Comparison of ENCODE assay signal across 10 mouse cellular contexts in the genomic region with DNA sequence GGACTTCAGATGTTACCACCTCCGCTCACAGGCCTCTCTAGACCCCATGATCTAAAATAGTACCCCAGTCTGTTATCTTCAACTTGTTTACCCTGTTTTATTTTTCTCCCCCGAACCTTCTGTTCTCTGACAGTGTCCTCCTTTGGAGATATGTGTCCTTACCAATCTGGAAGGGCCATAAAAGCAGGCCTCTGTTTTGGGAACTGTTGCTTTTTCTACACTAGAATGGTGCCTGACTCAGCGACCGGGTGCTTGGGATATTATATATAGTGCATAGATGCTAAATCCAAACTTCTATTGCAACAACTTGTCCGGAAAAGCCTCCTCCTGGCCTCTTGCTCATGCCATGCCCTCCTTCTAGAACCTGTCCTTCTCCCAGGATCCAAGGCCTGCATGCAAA. TPM values are rescaled to one million over a fixed set of nuclear protein-coding genes. Genes with fewer than 3 reads are reported as not detected.
DNase-seq lines count a peak whose midpoint lies in the region; ATAC-seq lines count a peak whose summit lies in the region.
"Had no signal": no experiment of that assay in that cellular context is flagged by ENCODE, and none has a peak within 500 bp of the region (broad histone marks: within the 10 kb centered on the region; RNA-seq: fewer than 3 reads in every experiment).

No protein-coding gene starts in this region.

- peak overlapping the region; percentile 69; the same call in 1 of the 2 replicates for H3K27ac ChIP-seq in heart, embryonic 12.5 days (ENCODE audit: poor library complexity, severe bottlenecking)
- H3K27ac ChIP-seq in liver, embryonic 11.5 days (ENCODE audit: low read depth, low read length): no peak overlapping the region
- H3K27ac ChIP-seq in liver, embryonic 12.5 days: no peak overlapping the region
- H3K27ac ChIP-seq in embryonic facial prominence, embryonic 14.5 days (replicated peaks; ENCODE audit: low read depth, low read length): no peak overlapping the region
- H3K27ac ChIP-seq in midbrain, embryonic 15.5 days: no peak overlapping the region
- H3K27ac ChIP-seq: liver, embryonic 13.5 days had no signal

- H3K4me2 ChIP-seq in heart, embryonic 12.5 days: peak overlapping the region; percentile 95
- H3K4me2 ChIP-seq in liver, embryonic 11.5 days: peak overlapping the region; percentile 93; the same call in 1 of the 2 replicates
- H3K4me2 ChIP-seq in liver, embryonic 12.5 days: no peak overlapping the region
- peak overlapping the region; percentile 92 for H3K4me2 ChIP-seq in embryonic facial prominence, embryonic 14.5 days (ENCODE audit: low read depth, low read length)
- peak overlapping the region; percentile 3; the same call in 1 of the 2 replicates for H3K4me2 ChIP-seq in midbrain, embryonic 15.5 days

- no peaks in the 10 kb centered on the region for H3K27me3 ChIP-seq in heart, embryonic 12.5 days (replicated peaks)
- peaks cover 18% of the 10 kb centered on the region for H3K27me3 ChIP-seq in liver, embryonic 11.5 days (replicated peaks; ENCODE audit: control insufficient read depth, insufficient read depth, low read length)
- H3K27me3 ChIP-seq in liver, embryonic 12.5 days (replicated peaks): peaks cover 59% of the 10 kb centered on the region
- no peaks in the 10 kb centered on the region for H3K27me3 ChIP-seq in embryonic facial prominence, embryonic 14.5 days (replicated peaks; ENCODE audit: control insufficient read depth, insufficient read depth, low read length)
- H3K27me3 ChIP-seq in midbrain, embryonic 15.5 days (replicated peaks): peaks cover 12% of the 10 kb centered on the region; the same call in 1 of the 2 replicates

- H3K4me3 ChIP-seq in heart, embryonic 12.5 days: no peak overlapping the region
- H3K4me3 ChIP-seq in liver, embryonic 11.5 days (ENCODE audit: low read depth, low read length): no peak overlapping the region
- no peak overlapping the region for H3K4me3 ChIP-seq in liver, embryonic 12.5 days
- peak overlapping the region; percentile 67; the same call in 1 of the 2 replicates for H3K4me3 ChIP-seq in embryonic facial prominence, embryonic 14.5 days (ENCODE audit: low read depth, low read length)
- H3K4me3 ChIP-seq in midbrain, embryonic 15.5 days: no peak overlapping the region
- H3K4me3 ChIP-seq: liver, embryonic 13.5 days had no signal

- intact Hi-C loops in heart, postnatal 14 days (cut with DNase I): no loop called here

- peaks cover 23% of the 10 kb centered on the region for H3K36me3 ChIP-seq in heart, embryonic 12.5 days
- H3K36me3 ChIP-seq in liver, embryonic 11.5 days (ENCODE audit: control insufficient read depth, insufficient read depth, low read length): no peaks in the 10 kb centered on the region
- no peaks in the 10 kb centered on the region for H3K36me3 ChIP-seq in liver, embryonic 12.5 days
- peaks cover 36% of the 10 kb centered on the region for H3K36me3 ChIP-seq in embryonic facial prominence, embryonic 14.5 days (ENCODE audit: control insufficient read depth, insufficient read depth, low read length)
- no peaks in the 10 kb centered on the region for H3K36me3 ChIP-seq in midbrain, embryonic 15.5 days (replicated peaks)
- H3K36me3 ChIP-seq: liver, embryonic 13.5 days had no signal

- 63% methylated on average over 5 of the region's 5 CpGs for WGBS in heart, embryonic 12.5 days
- WGBS in liver, embryonic 11.5 days: 74% methylated on average over 5 of the region's 5 CpGs
- WGBS in liver, embryonic 12.5 days (ENCODE audit: insufficient replicate concordance): 70% methylated on average over 5 of the region's 5 CpGs
- 80% methylated on average over 5 of the region's 5 CpGs for WGBS in embryonic facial prominence, embryonic 14.5 days
- 90% methylated on average over 5 of the region's 5 CpGs for WGBS in midbrain, embryonic 15.5 days

- ATAC-seq in heart, embryonic 12.5 days (ENCODE audit: insufficient number of reproducible peaks, low FRiP score): no peak
- ATAC-seq in liver, embryonic 11.5 days (replicated peaks; ENCODE audit: low FRiP score): no peak
- no peak for ATAC-seq in liver, embryonic 12.5 days
- no peak for ATAC-seq in embryonic facial prominence, embryonic 14.5 days (ENCODE audit: low read depth)
- no peak for ATAC-seq in midbrain, embryonic 15.5 days (replicated peaks)
- ATAC-seq in megakaryocyte progenitor cell, adult 5-6 weeks (replicated peaks; ENCODE audit: poor library complexity): no peak

- peak overlapping the region; percentile 57 for H3K9ac ChIP-seq in heart, embryonic 12.5 days
- no peak overlapping the region for H3K9ac ChIP-seq in liver, embryonic 11.5 days (ENCODE audit: low read depth, low read length)
- H3K9ac ChIP-seq in liver, embryonic 12.5 days: no peak overlapping the region
- H3K9ac ChIP-seq in embryonic facial prominence, embryonic 14.5 days (ENCODE audit: low read depth, low read length): 0 out of 2 replicates have a peak overlapping the region, but pooled peaks have one; percentile 50
- no peak overlapping the region for H3K9ac ChIP-seq in midbrain, embryonic 15.5 days
- H3K9ac ChIP-seq: liver, embryonic 13.5 days had no signal

- no peaks in the 10 kb centered on the region for H3K9me3 ChIP-seq in heart, embryonic 12.5 days (replicated peaks)
- no peaks in the 10 kb centered on the region for H3K9me3 ChIP-seq in liver, embryonic 11.5 days (ENCODE audit: control insufficient read depth, low read length)
- H3K9me3 ChIP-seq in liver, embryonic 12.5 days (replicated peaks): no peaks in the 10 kb centered on the region
- H3K9me3 ChIP-seq in embryonic facial prominence, embryonic 14.5 days (ENCODE audit: control insufficient read depth, low read length): no peaks in the 10 kb centered on the region
- H3K9me3 ChIP-seq in midbrain, embryonic 15.5 days: no peaks in the 10 kb centered on the region
- H3K9me3 ChIP-seq: liver, embryonic 13.5 days had no signal

- H3K4me1 ChIP-seq in heart, embryonic 12.5 days (replicated peaks): peaks cover 95% of the 10 kb centered on the region
- peaks cover 63% of the 10 kb centered on the region for H3K4me1 ChIP-seq in liver, embryonic 11.5 days (replicated peaks; ENCODE audit: control insufficient read depth, insufficient read depth, low read length)
- H3K4me1 ChIP-seq in liver, embryonic 12.5 days: peaks cover 56% of the 10 kb centered on the region
- H3K4me1 ChIP-seq in embryonic facial prominence, embryonic 14.5 days (ENCODE audit: control insufficient read depth, insufficient read depth, low read length): peaks cover 69% of the 10 kb centered on the region
- peaks cover 38% of the 10 kb centered on the region for H3K4me1 ChIP-seq in midbrain, embryonic 15.5 days

- DNase-seq in heart, postnatal 14 days: no peak
- DNase-seq in liver, embryonic 11.5 days (ENCODE audit: low spot score): no peak
- no peak for DNase-seq in embryonic facial prominence, embryonic 14.5 days (ENCODE audit: low spot score)
- no peak for DNase-seq in layer of hippocampus, postnatal 36 days
- DNase-seq: liver, embryonic 13.5 days; right cerebral cortex, postnatal 4 days had no signal

RNA-seq across cellular contexts. Expression of a gene that starts 7.7 kb away (rescaled TPM):
- 8.7 and 10.6 TPM in 2 replicates for polyA plus RNA-seq in heart, embryonic 12.5 days (2016; fragmentation: Nextera tagmentation; extraction: Ambion mirVana)
- 10 to 100 TPM; 30.3 to 31.6 TPM for total RNA-seq in heart, postnatal 14 days (2021)
- polyA plus RNA-seq in liver, embryonic 11.5 days (2014; fragmentation: Nextera tagmentation; extraction: Ambion mirVana): 4.5 and 5.4 TPM in 2 replicates
- 1.7 and 2.2 TPM in 2 replicates for polyA plus RNA-seq in liver, embryonic 12.5 days (2016; fragmentation: Nextera tagmentation; extraction: Ambion mirVana)
- polyA plus RNA-seq in embryonic facial prominence, embryonic 14.5 days (2014; fragmentation: Nextera tagmentation; extraction: Ambion mirVana): 16.3 and 16.8 TPM in 2 replicates
- 13.9 and 14.4 TPM in 2 replicates for polyA plus RNA-seq in midbrain, embryonic 15.5 days (2015; fragmentation: Nextera tagmentation; extraction: Ambion mirVana)
- total RNA-seq in megakaryocyte progenitor cell, adult 5-6 weeks (2015): 0.12 and 0.44 TPM in 2 replicates
- total RNA-seq in megakaryocyte progenitor cell, adult 5-6 weeks (2017): 0.08 TPM in 1 of 2 replicates, not detected in the other
- 100 to 1,000 TPM; 152 to 158 TPM for total RNA-seq in layer of hippocampus, postnatal 36 days (2021)

RNA-seq across cellular contexts. Expression of a gene that starts 50.2 kb away (rescaled TPM):
- 2.3 and 2.6 TPM in 2 replicates for polyA plus RNA-seq in heart, embryonic 12.5 days (2016; fragmentation: Nextera tagmentation; extraction: Ambion mirVana)
- 1 to 10 TPM; 4.1 to 4.5 TPM for total RNA-seq in heart, postnatal 14 days (2021)
- 4.1 and 4.3 TPM in 2 replicates for polyA plus RNA-seq in liver, embryonic 11.5 days (2014; fragmentation: Nextera tagmentation; extraction: Ambion mirVana)
- polyA plus RNA-seq in liver, embryonic 12.5 days (2016; fragmentation: Nextera tagmentation; extraction: Ambion mirVana): 3.4 and 3.6 TPM in 2 replicates
- 6.9 and 7.3 TPM in 2 replicates for polyA plus RNA-seq in embryonic facial prominence, embryonic 14.5 days (2014; fragmentation: Nextera tagmentation; extraction: Ambion mirVana)
- 3.2 and 3.6 TPM in 2 replicates for polyA plus RNA-seq in midbrain, embryonic 15.5 days (2015; fragmentation: Nextera tagmentation; extraction: Ambion mirVana)
- total RNA-seq in megakaryocyte progenitor cell, adult 5-6 weeks (2015): 0.42 and 0.49 TPM in 2 replicates
- 0.04 TPM in 1 of 2 replicates, not detected in the other for total RNA-seq in megakaryocyte progenitor cell, adult 5-6 weeks (2017)
- total RNA-seq in layer of hippocampus, postnatal 36 days (2021): 1 to 10 TPM; 3.2 to 3.5 TPM

Comparison
In these comparisons a context has a peak if more than half of its experiments do, and no peak if none do; other contexts are left out.
1. H3K9ac ChIP-seq: peak in heart, embryonic 12.5 days (single experiment) and embryonic facial prominence, embryonic 14.5 days (single experiment); none in liver, embryonic 11.5 days (single experiment), liver, embryonic 12.5 days (single experiment) and midbrain, embryonic 15.5 days (single experiment).